Mouse (Mus musculus) stomach, embryonic 16.5 days (tissue): Measurements from ENCODE around the gene Scyl1. TPM values are rescaled to one million over a fixed set of nuclear protein-coding genes. Genes with fewer than 3 reads are reported as not detected.
"Not testable (repeated sequence)": the region's sequence is repeated elsewhere in the genome, so short reads cannot be mapped to it uniquely, and the experiment has no call there.

ENCODE experiments used
- ATAC-seq: fragments of 200-750 bp; cut with Nextera tagmentation; 2 replicates; pipeline ENCODE4 v1.8.0; 2017; ENCODE audit warnings: moderate number of reproducible peaks, moderate TSS enrichment; ENCODE audit not compliant: insufficient read depth, low FRiP score
- H3K27ac ChIP-seq: fragments of 300-500 bp; sonication (generic); 2 replicates; pipeline ENCODE4 v1.5.1; 2014; ENCODE audit warnings: low read length
- H3K27me3 ChIP-seq: fragments of 300-500 bp; sonication (generic); 2 replicates; pipeline ENCODE4 v1.6.1; 2014; ENCODE audit warnings: low read length, control low read depth, mixed read lengths; ENCODE audit not compliant: control insufficient read depth, insufficient read depth
- H3K36me3 ChIP-seq: fragments of 300-500 bp; sonication (generic); 2 replicates; pipeline ENCODE4 v1.6.1; 2014; ENCODE audit warnings: low read length; ENCODE audit not compliant: control insufficient read depth, insufficient read depth
- H3K4me1 ChIP-seq: fragments of 300-500 bp; sonication (generic); 2 replicates; pipeline ENCODE4 v1.6.1; 2014; ENCODE audit warnings: low read length, control low read depth, mixed read lengths; ENCODE audit not compliant: control insufficient read depth, insufficient read depth
- H3K4me2 ChIP-seq: fragments of 300-500 bp; sonication (generic); 2 replicates; pipeline ENCODE4 v1.6.1; 2014; ENCODE audit warnings: low read depth, low read length, mixed read lengths
- H3K4me3 ChIP-seq: fragments of 300-500 bp; sonication (generic); replicated peaks from 2 replicates; pipeline ENCODE4 v1.5.1; 2014; ENCODE audit warnings: mild to moderate bottlenecking, low read length
- H3K9ac ChIP-seq: fragments of 300-500 bp; sonication (generic); 2 replicates; pipeline ENCODE4 v1.6.1; 2014; ENCODE audit warnings: low read length
- H3K9me3 ChIP-seq: fragments of 300-500 bp; sonication (generic); replicated peaks from 2 replicates; pipeline ENCODE4 v1.6.1; 2016; ENCODE audit warnings: low read length, control low read depth; ENCODE audit not compliant: control insufficient read depth
- WGBS: fragments of 180-500 bp; shearing (Covaris S2); extraction: QIAGEN DNeasy Blood & Tissue Kit; methylation state at CpG from one replicate; pipeline ENCODE4 v1.1.7; 2014; 5-methylcytosine and 5-hydroxymethylcytosine counted together
- polyA plus RNA-seq: library from polyadenylated mRNA; unstranded; fragments of >200 nt; fragmentation: Nextera tagmentation; extraction: Ambion mirVana; gene quantifications from 2 replicates; pipeline ENCODE4 v1.2.1, GENCODE M21; 2015

Gene Scyl1
- polyA plus RNA-seq = 66.3 and 67.8 TPM in 2 replicates

DNA sequence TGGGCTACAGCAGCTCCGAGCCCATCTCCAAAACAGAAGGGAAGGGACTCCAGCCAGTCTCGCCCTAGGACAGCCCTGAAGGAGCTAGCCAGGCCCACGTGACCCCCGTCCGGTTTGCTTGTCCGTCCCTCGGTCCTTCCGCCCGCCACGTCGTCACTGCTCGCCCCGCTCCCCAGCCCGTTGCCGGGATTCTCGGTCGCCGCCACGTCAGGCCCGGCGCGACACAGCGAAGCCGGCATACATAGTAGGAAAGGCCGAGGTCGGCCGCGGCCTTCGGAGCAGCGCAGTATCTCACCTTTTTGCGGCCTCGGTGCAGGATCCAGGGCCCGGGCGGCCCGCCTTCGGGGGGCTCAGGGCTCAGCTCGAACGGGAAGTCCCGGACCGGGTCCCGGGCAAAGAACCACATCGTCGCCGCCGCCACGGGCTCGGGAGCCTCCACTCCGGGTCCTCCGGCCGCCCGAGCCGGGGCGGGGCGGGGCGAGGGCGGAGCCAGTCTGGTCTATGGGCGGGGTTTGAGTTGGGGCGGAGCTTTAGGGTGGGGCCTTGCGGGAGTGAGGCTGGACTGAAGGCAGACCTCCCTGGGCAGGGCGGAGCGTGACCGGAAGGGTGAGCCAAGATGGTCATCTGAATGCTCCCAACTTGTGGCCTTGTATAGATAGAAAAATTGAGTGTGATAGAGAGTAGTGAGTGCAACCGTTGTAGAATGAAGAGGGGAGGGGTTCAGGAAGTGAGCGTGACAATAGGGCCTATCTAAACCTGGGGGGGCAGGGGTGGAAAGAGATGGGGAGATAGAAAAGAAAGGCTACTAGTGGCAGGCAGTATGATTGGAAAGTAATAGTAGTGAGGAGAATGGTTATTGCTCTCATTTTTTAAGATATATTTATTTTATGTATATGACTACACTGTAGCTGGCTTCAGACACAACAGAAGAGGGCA is at the start of gene Scyl1:
Scyl1 (minus strand) TSS at position 495 of the 936 bp plus-strand sequence.
- peak within 1 kb of the TSS; percentile 78 for H3K4me3 ChIP-seq
- H3K27ac ChIP-seq = peak within 1 kb of the TSS; percentile 93
- ATAC-seq = peak; percentile 99
- H3K27me3 ChIP-seq = no peaks in the 10 kb centered on the region
- no peaks in the 10 kb centered on the region for H3K9me3 ChIP-seq
- H3K4me2 ChIP-seq = peak within 1 kb of the TSS; percentile 92
- H3K4me1 ChIP-seq = peaks cover 11% of the 10 kb centered on the region
- WGBS = under 1% methylated on average over 64 of the region's 64 CpGs
- peak within 1 kb of the TSS; percentile 98 for H3K9ac ChIP-seq
- 0 out of 2 replicates have a peak, but pooled peaks cover 6% of the 10 kb centered on the region for H3K36me3 ChIP-seq

DNA sequence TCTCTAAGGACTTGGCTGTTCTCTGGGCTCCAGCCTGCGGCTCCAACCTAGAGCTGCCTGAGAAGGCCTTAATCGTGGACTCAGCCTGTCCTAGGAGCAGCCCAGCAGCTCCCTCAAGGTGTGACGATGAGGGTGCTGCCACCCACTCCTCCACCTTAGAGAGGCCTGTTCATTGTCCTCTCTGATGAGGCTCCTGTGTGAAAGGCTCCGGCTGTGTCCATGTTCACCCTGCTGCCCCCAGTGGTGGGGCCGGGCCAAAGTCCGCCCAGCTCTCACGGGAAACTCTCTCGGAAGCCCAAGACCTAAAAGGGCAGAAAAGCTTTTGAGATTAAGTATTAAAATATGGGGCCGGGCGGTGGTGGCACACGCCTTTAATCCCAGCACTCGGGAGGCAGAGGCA is 48.3 kb upstream of the Scyl1 start:
- no peak overlapping the region for H3K9ac ChIP-seq
- no peaks in the 10 kb centered on the region for H3K9me3 ChIP-seq
- no peak overlapping the region for H3K4me3 ChIP-seq
- no peak for ATAC-seq
- H3K4me2 ChIP-seq = no peak overlapping the region
- H3K27me3 ChIP-seq = no peaks in the 10 kb centered on the region
- no peak overlapping the region for H3K27ac ChIP-seq
- H3K36me3 ChIP-seq = no peaks in the 10 kb centered on the region
- 49% methylated on average over 12 of the region's 12 CpGs for WGBS
- peaks cover 26% of the 10 kb centered on the region for H3K4me1 ChIP-seq

DNA sequence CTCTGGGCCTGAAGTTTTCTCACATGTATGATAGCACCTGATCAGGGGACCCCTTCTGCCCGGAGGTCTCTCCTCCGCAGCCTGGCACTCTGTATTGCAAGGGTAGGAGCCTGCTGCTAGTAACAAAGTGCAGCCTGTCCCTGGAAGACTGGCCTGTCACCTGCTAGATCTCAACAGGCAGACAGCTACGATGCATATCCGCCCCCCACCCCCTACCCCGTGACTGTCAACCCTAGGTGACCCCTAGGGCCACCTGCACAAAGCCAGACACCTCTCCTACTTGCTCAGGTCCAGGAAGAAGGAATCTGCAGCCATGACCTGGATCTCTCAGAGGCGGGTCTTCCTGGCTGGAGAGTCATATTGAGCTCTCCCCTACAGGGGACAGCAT is 47.4 kb upstream of the Scyl1 start:
- Histone ChIP-seq H3K9me3 (no peaks in the 10 kb centered on the region), H3K36me3 (no peaks in the 10 kb centered on the region), H3K4me1 (peaks cover 19% of the 10 kb centered on the region), H3K4me2 (no peak overlapping the region), H3K4me3 (no peak overlapping the region), H3K27me3 (no peaks in the 10 kb centered on the region), H3K9ac (no peak overlapping the region), H3K27ac (peak overlapping the region; percentile 14; the same call in 1 of the 2 replicates)
- ATAC-seq = no peak
- 69% methylated on average over 6 of the region's 6 CpGs for WGBS

DNA sequence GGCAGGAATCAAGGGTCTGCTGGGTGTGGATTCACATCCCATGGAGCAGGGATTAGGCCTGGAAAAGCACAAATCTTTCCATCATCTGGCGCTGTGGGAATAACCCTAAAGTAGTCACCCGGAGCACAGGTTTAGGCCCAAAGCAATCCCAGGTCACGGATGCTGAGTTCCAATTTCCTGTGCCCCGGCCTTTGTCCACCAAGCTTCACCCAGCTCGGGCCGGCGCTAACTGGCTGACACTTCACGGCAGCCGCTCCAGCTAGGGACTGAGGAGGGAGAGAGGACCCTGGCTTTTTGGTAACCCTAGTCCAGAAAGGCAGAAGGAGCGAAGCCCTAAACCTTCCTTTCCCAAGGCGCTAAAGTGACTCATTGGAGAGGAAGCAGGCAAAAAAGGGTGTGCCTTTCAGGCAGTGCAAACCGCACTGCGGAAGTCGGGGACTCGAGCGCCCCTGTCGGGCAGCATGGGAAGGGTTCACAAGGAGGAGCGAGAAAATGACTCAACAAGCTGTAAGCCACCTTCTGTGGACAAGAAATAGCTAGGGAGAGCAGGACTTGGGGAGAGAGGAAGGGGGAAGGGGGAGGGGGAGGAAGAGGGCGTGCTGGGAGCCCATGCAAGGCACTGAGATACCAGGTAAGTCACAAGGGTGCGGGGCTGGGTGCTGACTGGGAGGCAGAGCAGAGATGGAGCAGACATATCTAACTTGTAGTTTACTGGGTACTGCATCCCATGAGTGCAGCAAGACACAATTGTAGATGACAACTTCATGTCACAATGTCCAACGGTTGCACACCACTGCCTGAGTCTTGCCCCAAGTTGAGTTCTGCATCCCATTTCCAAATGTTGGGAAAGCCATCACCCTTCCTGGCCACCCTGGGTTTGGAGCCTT is 46.7 kb upstream of the Scyl1 start:
- H3K4me1 ChIP-seq = peaks cover 14% of the 10 kb centered on the region
- peak overlapping the region; percentile 75 for H3K9ac ChIP-seq
- peak; percentile 86 for ATAC-seq
- H3K4me3 ChIP-seq = peak overlapping the region; percentile 30
- WGBS = 19% methylated on average over 21 of the region's 21 CpGs
- H3K36me3 ChIP-seq = no peaks in the 10 kb centered on the region
- H3K4me2 ChIP-seq = peak overlapping the region; percentile 50
- H3K9me3 ChIP-seq = no peaks in the 10 kb centered on the region
- peak overlapping the region; percentile 94 for H3K27ac ChIP-seq
- H3K27me3 ChIP-seq = no peaks in the 10 kb centered on the region

DNA sequence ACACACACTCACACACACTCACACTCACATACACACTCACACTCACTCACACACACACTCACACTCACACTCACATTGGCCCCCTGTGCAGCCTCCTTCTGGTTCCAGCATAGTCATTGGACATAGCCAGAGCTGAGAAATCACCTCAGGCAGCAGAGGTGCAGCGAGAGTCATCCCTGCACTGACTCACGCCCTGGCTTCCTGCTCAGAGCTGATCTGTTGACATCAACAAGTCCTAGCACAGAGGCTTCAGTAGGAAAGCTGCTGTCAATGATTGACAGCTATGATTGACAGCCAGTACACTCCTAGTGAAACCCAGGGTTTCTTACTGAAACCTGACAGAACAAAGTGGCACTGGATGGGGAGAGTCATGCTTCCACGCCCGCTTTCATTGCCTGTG is 44.7 kb upstream of the Scyl1 start:
- H3K9ac ChIP-seq = no peak overlapping the region
- peaks cover 25% of the 10 kb centered on the region for H3K4me1 ChIP-seq
- H3K4me3 ChIP-seq = no peak overlapping the region
- no peak overlapping the region for H3K27ac ChIP-seq
- H3K27me3 ChIP-seq = no peaks in the 10 kb centered on the region
- no peaks in the 10 kb centered on the region for H3K36me3 ChIP-seq
- ATAC-seq = no peak
- WGBS = 60% methylated on average over 4 of the region's 4 CpGs
- H3K4me2 ChIP-seq = no peak overlapping the region
- H3K9me3 ChIP-seq = no peaks in the 10 kb centered on the region

DNA sequence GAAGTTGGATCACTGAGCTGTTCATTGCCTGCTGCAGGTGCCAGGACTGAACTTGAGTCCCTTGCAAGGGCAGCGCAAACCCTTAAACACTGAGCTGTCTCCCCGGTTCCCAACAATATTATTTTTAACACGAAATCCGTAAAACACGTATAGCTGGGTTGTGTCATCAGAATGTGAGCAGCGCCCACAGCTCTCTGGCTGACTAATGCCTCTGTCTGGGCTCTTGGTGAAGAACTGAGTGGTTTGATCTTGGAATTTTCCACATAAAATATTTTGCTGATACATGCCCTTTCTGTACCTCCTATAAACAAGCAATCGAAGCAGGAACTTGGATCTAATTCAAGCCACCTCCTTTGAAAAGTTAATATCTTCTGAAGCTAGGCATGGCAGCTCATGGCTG is 43.8 kb upstream of the Scyl1 start:
- no peak for ATAC-seq
- Histone ChIP-seq H3K27ac (0 out of 2 replicates have a peak overlapping the region, but pooled peaks have one; percentile 31), H3K4me3 (no peak overlapping the region)

DNA sequence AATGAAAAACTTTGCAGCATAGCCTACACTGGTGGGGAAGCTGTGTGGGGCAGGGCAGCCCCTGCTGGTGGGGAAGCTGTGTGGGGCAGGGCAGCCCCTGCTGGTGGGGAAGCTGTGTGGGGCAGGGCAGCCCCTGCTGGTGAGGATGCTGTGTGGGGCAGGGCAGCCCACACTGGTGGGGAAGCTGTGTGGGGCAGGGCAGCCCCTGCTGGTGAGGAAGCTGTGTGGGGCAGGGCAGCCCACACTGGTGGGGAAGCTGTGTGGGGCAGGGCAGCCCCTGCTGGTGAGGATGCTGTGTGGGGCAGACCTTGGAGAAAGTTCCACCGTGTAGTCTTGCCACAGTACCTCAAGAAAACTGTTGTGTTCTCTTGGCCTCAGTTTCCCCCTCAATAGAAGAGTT is 42.8 kb upstream of the Scyl1 start:
- not testable (repeated sequence) for H3K9me3 ChIP-seq, ATAC-seq, H3K27ac ChIP-seq, H3K9ac ChIP-seq, H3K4me3 ChIP-seq, H3K36me3 ChIP-seq, H3K27me3 ChIP-seq, H3K4me2 ChIP-seq
- peaks cover 42% of the 10 kb centered on the region for H3K4me1 ChIP-seq
- 33% methylated on average over 1 of the region's 1 CpGs for WGBS

More for the DNA sequence above, 43.8 kb upstream of the Scyl1 start:
- Histone ChIP-seq H3K9ac (no peak overlapping the region), H3K36me3 (no peaks in the 10 kb centered on the region), H3K27me3 (no peaks in the 10 kb centered on the region), H3K4me1 (peaks cover 35% of the 10 kb centered on the region), H3K9me3 (no peaks in the 10 kb centered on the region), H3K4me2 (no peak overlapping the region)
- 60% methylated on average over 7 of the region's 7 CpGs for WGBS

DNA sequence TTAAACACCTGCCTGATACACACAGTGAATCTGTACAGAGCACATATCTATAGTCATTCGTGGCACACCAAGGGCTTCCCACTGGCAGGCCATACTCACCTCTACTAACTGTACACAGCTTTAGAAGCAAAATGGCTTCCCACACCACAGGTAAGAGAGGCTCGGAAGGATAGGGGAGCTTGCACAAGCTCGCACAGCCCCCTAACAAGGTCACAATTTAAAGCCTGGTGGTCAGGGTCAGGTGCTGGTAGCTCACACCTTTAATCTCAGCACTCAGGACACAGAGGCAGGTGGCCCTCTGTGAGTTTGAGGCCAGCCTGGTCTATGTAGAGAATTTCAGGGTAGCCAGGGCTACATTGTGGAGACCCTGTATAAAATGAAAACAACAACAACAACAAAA is 42.3 kb upstream of the Scyl1 start:
- Histone ChIP-seq H3K36me3 (no peaks in the 10 kb centered on the region), H3K4me3 (no peak overlapping the region), H3K9me3 (no peaks in the 10 kb centered on the region), H3K4me2 (no peak overlapping the region), H3K9ac (no peak overlapping the region), H3K27me3 (no peaks in the 10 kb centered on the region), H3K4me1 (peaks cover 42% of the 10 kb centered on the region), H3K27ac (no peak overlapping the region)
- WGBS = 87% methylated on average over 3 of the region's 3 CpGs
- no peak for ATAC-seq
